Mouse (Mus musculus) midbrain, embryonic 14.5 days (tissue): ENCODE results near the gene Olfr1508. TPM values are rescaled to one million over a fixed set of nuclear protein-coding genes. Genes with fewer than 3 reads are reported as not detected.
"Not testable (repeated sequence)": the region's sequence is repeated elsewhere in the genome, so short reads cannot be mapped to it uniquely, and the experiment has no call there.

Source experiments
- ATAC-seq: fragments of 200-750 bp; cut with Nextera tagmentation; 2 replicates; pipeline ENCODE4 v1.8.0; 2017; ENCODE audit warnings: moderate number of reproducible peaks, moderate library complexity; ENCODE audit not compliant: low FRiP score, low TSS enrichment
- DNase-seq: peaks from one replicate; pipeline ENCODE4 v3.0.0-alpha.2; 2015
- H3K27ac ChIP-seq: fragments of 300-500 bp; sonication (generic); replicated peaks from 2 replicates; pipeline ENCODE4 v1.5.1; 2014; ENCODE audit warnings: mild to moderate bottlenecking, low read depth, low read length, moderate library complexity
- H3K27me3 ChIP-seq: fragments of 300-500 bp; sonication (generic); 2 replicates; pipeline ENCODE4 v1.6.1; 2014; ENCODE audit warnings: low read length, control low read depth, mixed read lengths; ENCODE audit not compliant: control insufficient read depth, insufficient read depth
- H3K36me3 ChIP-seq: fragments of 300-500 bp; sonication (generic); 2 replicates; pipeline ENCODE4 v1.6.1; 2014; ENCODE audit warnings: low read length, control low read depth; ENCODE audit not compliant: control insufficient read depth, insufficient read depth
- H3K4me1 ChIP-seq: fragments of 300-500 bp; sonication (generic); 2 replicates; pipeline ENCODE4 v1.6.1; 2014; ENCODE audit warnings: mild to moderate bottlenecking, antibody characterized with exemption, low read length, control low read depth; ENCODE audit not compliant: control insufficient read depth, insufficient read depth
- H3K4me2 ChIP-seq: fragments of 300-500 bp; sonication (generic); 2 replicates; pipeline ENCODE4 v1.6.1; 2014; ENCODE audit warnings: mild to moderate bottlenecking, low read length, moderate library complexity
- H3K4me3 ChIP-seq: fragments of 300-500 bp; sonication (generic); replicated peaks from 2 replicates; pipeline ENCODE4 v1.5.1; 2014; ENCODE audit warnings: low read depth, low read length
- H3K9ac ChIP-seq: fragments of 300-500 bp; sonication (generic); replicated peaks from 2 replicates; pipeline ENCODE4 v1.6.1; 2014; ENCODE audit warnings: mild to moderate bottlenecking, low read length, moderate library complexity
- H3K9me3 ChIP-seq: fragments of 300-500 bp; sonication (generic); 2 replicates; pipeline ENCODE4 v1.6.1; 2016; ENCODE audit warnings: low read length, control low read depth, mixed read lengths; ENCODE audit not compliant: control insufficient read depth
- WGBS: fragments of 180-500 bp; shearing (Covaris S2); extraction: QIAGEN DNeasy Blood & Tissue Kit; methylation state at CpG from one replicate; pipeline ENCODE4 v1.1.7; 2014; 5-methylcytosine and 5-hydroxymethylcytosine counted together
- polyA plus RNA-seq: library from polyadenylated mRNA; unstranded; fragments of >200 nt; fragmentation: Nextera tagmentation; extraction: Ambion mirVana; gene quantifications from 2 replicates; pipeline ENCODE4 v1.2.1, GENCODE M21; 2014

Gene Olfr1508
- polyA plus RNA-seq = not detected in 2 replicates

DNA sequence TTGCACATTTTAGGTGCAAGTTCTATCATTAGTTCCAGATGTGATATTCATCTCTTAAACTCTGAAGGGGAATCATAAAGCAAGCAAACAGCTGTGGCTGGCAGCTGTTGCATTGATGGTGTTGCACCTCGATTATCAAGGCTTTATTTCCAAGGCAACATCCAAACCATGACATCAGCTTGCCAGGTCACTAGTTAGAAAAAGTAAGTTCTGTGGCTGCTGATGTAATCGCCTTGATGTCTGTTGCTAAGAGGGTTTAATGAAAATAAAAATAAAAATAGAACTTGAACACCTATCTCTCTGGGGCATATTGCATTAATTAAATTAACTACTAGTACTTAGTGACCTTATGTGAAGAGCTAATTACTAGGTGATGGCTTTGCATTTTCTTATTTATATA is at the start of gene Olfr1508:
Gene Olfr1508 (minus strand): TSS at position 101 of the 400 bp plus-strand sequence.
- Histone ChIP-seq H3K9me3 (no peaks in the 10 kb centered on the region), H3K9ac (no peak within 1 kb of the TSS), H3K27me3 (no peaks in the 10 kb centered on the region), H3K27ac (no peak within 1 kb of the TSS), H3K36me3 (no peaks in the 10 kb centered on the region), H3K4me1 (no peaks in the 10 kb centered on the region), H3K4me2 (no peak within 1 kb of the TSS), H3K4me3 (no peak within 1 kb of the TSS)
- DNase-seq (no peak), ATAC-seq (no peak)
- 73% methylated on average over 2 of the region's 2 CpGs for WGBS

- H3K27me3 ChIP-seq = no peaks in the 10 kb centered on the region
- H3K4me2 ChIP-seq = no peak within 1 kb of the TSS
- ATAC-seq (no peak), DNase-seq (no peak)
- 0 out of 2 replicates have a peak, but pooled peaks cover 5% of the 10 kb centered on the region for H3K9me3 ChIP-seq
- no peaks in the 10 kb centered on the region for H3K36me3 ChIP-seq
- WGBS = 90% methylated on average over 4 of the region's 4 CpGs
- no peaks in the 10 kb centered on the region for H3K4me1 ChIP-seq
- no peak within 1 kb of the TSS for H3K9ac ChIP-seq
- H3K27ac ChIP-seq = no peak within 1 kb of the TSS
- no peak within 1 kb of the TSS for H3K4me3 ChIP-seq
Measured at GRCm38 (mm10) chr14:52495516-52495915, 28.2 kb upstream of the Olfr1508 start, which contains the start of gene Olfr1507. Gene Olfr1507 (minus strand): TSS chr14:52495749.

GRCm38 (mm10) chr14:52465738-52466137 is 1.6 kb downstream of the Olfr1508 start:
- WGBS = 96% methylated on average over 1 of the region's 1 CpGs
- H3K4me3 ChIP-seq = no peak overlapping the region

DNA sequence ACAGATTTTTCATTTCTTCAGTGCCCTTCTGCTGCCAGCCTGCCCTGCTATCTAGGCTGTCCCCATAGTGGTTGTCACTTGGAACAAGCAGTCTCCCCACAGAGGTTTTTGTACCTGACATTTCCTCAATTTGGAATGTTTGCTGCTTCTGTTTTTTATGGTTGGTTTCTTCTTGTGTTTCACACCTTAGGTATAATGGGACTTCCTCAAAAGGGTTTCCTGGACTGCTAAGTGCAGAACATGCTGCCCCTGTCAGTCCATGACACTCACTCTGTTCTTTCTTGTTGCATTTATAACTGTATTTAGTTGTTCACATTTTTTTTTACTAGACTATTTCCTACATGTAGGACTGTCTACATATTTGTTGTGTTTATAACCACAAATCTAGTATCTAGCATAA is 5.4 kb downstream of the Olfr1508 start:
- no peaks in the 10 kb centered on the region for H3K36me3 ChIP-seq
- no peaks in the 10 kb centered on the region for H3K27me3 ChIP-seq
- no peak overlapping the region for H3K9ac ChIP-seq
- H3K4me1 ChIP-seq = no peaks in the 10 kb centered on the region
- no peaks in the 10 kb centered on the region for H3K9me3 ChIP-seq
- no peak overlapping the region for H3K4me3 ChIP-seq
- no peak overlapping the region for H3K27ac ChIP-seq
- H3K4me2 ChIP-seq = no peak overlapping the region
- ATAC-seq = no peak
- no peak for DNase-seq

More at GRCm38 (mm10) chr14:52465738-52466137, 1.6 kb downstream of the Olfr1508 start:
- Histone ChIP-seq H3K27me3 (no peaks in the 10 kb centered on the region), H3K9me3 (no peaks in the 10 kb centered on the region), H3K4me2 (no peak overlapping the region), H3K27ac (no peak overlapping the region), H3K36me3 (no peaks in the 10 kb centered on the region), H3K9ac (no peak overlapping the region), H3K4me1 (no peaks in the 10 kb centered on the region)
- DNase-seq (no peak), ATAC-seq (no peak)

- Histone ChIP-seq H3K9me3 (no peaks in the 10 kb centered on the region), H3K4me2 (no peak overlapping the region), H3K36me3 (no peaks in the 10 kb centered on the region), H3K4me1 (no peaks in the 10 kb centered on the region), H3K9ac (no peak overlapping the region), H3K27me3 (no peaks in the 10 kb centered on the region), H3K4me3 (no peak overlapping the region), H3K27ac (no peak overlapping the region)
- 92% methylated on average over 8 of the region's 8 CpGs for WGBS
- ATAC-seq (no peak), DNase-seq (no peak)
Measured at GRCm38 (mm10) chr14:52451138-52451537, 16.2 kb downstream of the Olfr1508 start.

DNA sequence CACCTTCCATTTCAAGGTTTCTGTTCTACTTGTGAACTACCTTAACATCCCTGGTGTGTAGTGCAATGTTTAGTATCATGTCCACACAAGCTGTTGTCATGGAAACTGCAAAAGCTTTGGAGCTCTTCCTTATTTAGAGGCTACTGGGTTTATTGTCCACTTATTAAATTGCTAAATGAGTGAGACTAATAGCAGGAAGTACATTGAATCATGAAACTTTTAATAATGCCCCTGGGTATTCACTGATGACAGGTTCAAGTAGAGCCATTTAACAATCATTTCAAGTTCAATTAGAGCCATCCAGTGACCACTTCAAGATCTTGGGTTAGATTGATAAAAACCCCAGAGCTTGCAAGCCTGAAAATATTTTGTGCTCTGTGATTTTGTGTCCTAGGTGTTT is 24.6 kb downstream of the Olfr1508 start, which contains the start of gene Olfr1509:
Gene Olfr1509 (plus strand): TSS at position 301 of the 400 bp plus-strand sequence.
- DNase-seq (no peak), ATAC-seq (no peak)
- Histone ChIP-seq H3K4me3 (no peak within 1 kb of the TSS), H3K27me3 (no peaks in the 10 kb centered on the region), H3K36me3 (no peaks in the 10 kb centered on the region), H3K9ac (no peak within 1 kb of the TSS), H3K4me1 (no peaks in the 10 kb centered on the region), H3K9me3 (no peaks in the 10 kb centered on the region), H3K27ac (no peak within 1 kb of the TSS), H3K4me2 (no peak within 1 kb of the TSS)

DNA sequence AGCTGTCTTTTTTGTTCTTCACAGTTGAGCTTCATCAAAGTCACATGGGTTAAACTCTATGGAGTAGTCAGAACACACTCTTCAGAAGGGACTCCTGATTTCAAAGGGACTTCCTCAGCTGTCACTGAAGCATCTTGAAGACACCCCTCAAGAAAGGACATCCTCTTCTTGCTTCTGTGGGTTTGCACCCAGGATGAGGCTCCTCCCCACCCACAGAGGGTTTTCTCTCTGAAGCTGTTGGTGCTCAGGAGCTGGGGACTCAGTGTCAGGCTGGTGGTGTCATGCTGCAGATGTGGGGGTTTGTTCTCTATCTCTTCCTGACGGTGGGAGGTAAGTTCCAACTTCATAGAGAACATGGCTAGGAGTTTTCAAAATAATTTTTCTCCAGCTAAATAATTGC is 39.6 kb downstream of the Olfr1508 start:
- no peaks in the 10 kb centered on the region for H3K9me3 ChIP-seq
- H3K36me3 ChIP-seq = no peaks in the 10 kb centered on the region
- H3K27ac ChIP-seq = no peak overlapping the region
- no peak overlapping the region for H3K9ac ChIP-seq
- no peak overlapping the region for H3K4me3 ChIP-seq
- 100% methylated on average over 1 of the region's 1 CpGs for WGBS
- H3K4me2 ChIP-seq = no peak overlapping the region
- ATAC-seq (no peak), DNase-seq (no peak)
- no peaks in the 10 kb centered on the region for H3K27me3 ChIP-seq
- H3K4me1 ChIP-seq = no peaks in the 10 kb centered on the region

DNA sequence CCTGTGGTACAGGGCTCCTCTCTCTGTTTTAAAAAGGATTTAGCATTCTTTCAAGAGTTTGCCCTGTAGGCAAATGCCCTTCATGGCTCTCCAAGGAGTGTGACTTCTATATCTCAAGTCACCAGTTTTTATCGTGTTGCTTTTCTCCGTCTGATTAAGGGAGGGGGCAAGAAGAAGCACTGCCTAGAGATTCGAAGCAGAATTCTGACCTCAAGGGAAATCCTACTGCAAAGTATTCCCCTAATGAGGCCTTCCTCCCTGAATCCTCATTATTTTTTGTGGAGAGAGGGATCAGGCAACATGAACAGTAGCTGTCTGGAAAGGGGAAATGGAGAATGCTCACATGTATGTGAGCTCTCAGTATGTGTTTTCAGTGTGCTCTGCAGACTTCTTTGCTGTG is 53.0 kb downstream of the Olfr1508 start, which contains the start of gene Olfr1510:
Gene Olfr1510 (minus strand): TSS at position 101 of the 400 bp plus-strand sequence.
- no peaks in the 10 kb centered on the region for H3K27me3 ChIP-seq
- DNase-seq (no peak), ATAC-seq (no peak)
- no peak within 1 kb of the TSS for H3K27ac ChIP-seq
- no peak within 1 kb of the TSS for H3K9ac ChIP-seq
- no peaks in the 10 kb centered on the region for H3K36me3 ChIP-seq
- H3K4me2 ChIP-seq = no peak within 1 kb of the TSS
- no peaks in the 10 kb centered on the region for H3K9me3 ChIP-seq
- no peak within 1 kb of the TSS for H3K4me3 ChIP-seq
- 90% methylated on average over 3 of the region's 3 CpGs for WGBS
- H3K4me1 ChIP-seq = no peaks in the 10 kb centered on the region

GRCm38 (mm10) chr14:52410142-52410919 is 57.0 kb downstream of the Olfr1508 start:
- not testable (repeated sequence) for H3K27ac ChIP-seq, H3K4me2 ChIP-seq, H3K4me1 ChIP-seq, H3K9ac ChIP-seq, H3K36me3 ChIP-seq, H3K27me3 ChIP-seq, DNase-seq, H3K4me3 ChIP-seq, H3K9me3 ChIP-seq
- ATAC-seq = peak; percentile 17; the same call in 1 of the 2 replicates
- 81% methylated on average over 7 of the region's 10 CpGs for WGBS
